Mouse (Mus musculus): ENCODE data around the gene Alas2. TPM values are rescaled to one million over a fixed set of nuclear protein-coding genes. Genes with fewer than 3 reads are reported as not detected.
A peak's percentile ranks its signal among the peaks of the same experiment; 100 is the strongest.

Alas2 gene
- 62.7 and 79.8 TPM in 2 replicates for polyA plus RNA-seq (2015; fragmentation: Nextera tagmentation; extraction: Ambion mirVana)

GRCm38 (mm10) chrX:150547239-150547638 lies at the start of gene Alas2:
TSS of gene Alas2 (plus strand) at chrX:150547375.
- Histone ChIP-seq H3K4me1 (ENCODE audit: control insufficient read depth, insufficient read depth, low read length) (no peaks in the 10 kb centered on the region), H3K36me3 (ENCODE audit: control insufficient read depth, insufficient read depth, low read length) (no peaks in the 10 kb centered on the region), H3K4me2 (ENCODE audit: low read depth, low read length) (no peak within 1 kb of the TSS), H3K9me3 (ENCODE audit: control insufficient read depth, low read length) (no peaks in the 10 kb centered on the region), H3K27me3 (replicated peaks; ENCODE audit: control insufficient read depth, insufficient read depth, low read length) (no peaks in the 10 kb centered on the region), H3K27ac (ENCODE audit: low read length) (no peak within 1 kb of the TSS), H3K9ac (ENCODE audit: low read depth, low read length) (no peak within 1 kb of the TSS), H3K4me3 (ENCODE audit: low read length) (no peak within 1 kb of the TSS)
- WGBS: 46% methylated on average over 5 of the region's 5 CpGs
- ATAC-seq: peak; percentile 63

GRCm38 (mm10) chrX:150508696-150509095 lies 38.5 kb upstream of the Alas2 start:
- no peak overlapping the region for H3K9ac ChIP-seq (ENCODE audit: low read depth, low read length)
- no peaks in the 10 kb centered on the region for H3K4me1 ChIP-seq (ENCODE audit: control insufficient read depth, insufficient read depth, low read length)
- H3K27me3 ChIP-seq (replicated peaks; ENCODE audit: control insufficient read depth, insufficient read depth, low read length): no peaks in the 10 kb centered on the region
- 76% methylated on average over 6 of the region's 6 CpGs for WGBS
- no peak overlapping the region for H3K4me2 ChIP-seq (ENCODE audit: low read depth, low read length)
- no peak overlapping the region for H3K4me3 ChIP-seq (ENCODE audit: low read length)
- H3K9me3 ChIP-seq (ENCODE audit: control insufficient read depth, low read length): no peaks in the 10 kb centered on the region
- no peak overlapping the region for H3K27ac ChIP-seq (ENCODE audit: low read length)
- no peak for ATAC-seq
- no peaks in the 10 kb centered on the region for H3K36me3 ChIP-seq (ENCODE audit: control insufficient read depth, insufficient read depth, low read length)

GRCm38 (mm10) chrX:150510631-150511030 lies 36.5 kb upstream of the Alas2 start:
- Histone ChIP-seq H3K27me3 (replicated peaks; ENCODE audit: control insufficient read depth, insufficient read depth, low read length) (no peaks in the 10 kb centered on the region), H3K4me2 (ENCODE audit: low read depth, low read length) (no peak overlapping the region), H3K27ac (ENCODE audit: low read length) (no peak overlapping the region), H3K9me3 (ENCODE audit: control insufficient read depth, low read length) (no peaks in the 10 kb centered on the region), H3K9ac (ENCODE audit: low read depth, low read length) (no peak overlapping the region), H3K4me3 (ENCODE audit: low read length) (no peak overlapping the region), H3K36me3 (ENCODE audit: control insufficient read depth, insufficient read depth, low read length) (no peaks in the 10 kb centered on the region), H3K4me1 (ENCODE audit: control insufficient read depth, insufficient read depth, low read length) (no peaks in the 10 kb centered on the region)
- ATAC-seq: no peak
- 61% methylated on average over 4 of the region's 4 CpGs for WGBS

- Histone ChIP-seq H3K4me2 (ENCODE audit: low read depth, low read length) (no peak overlapping the region), H3K9ac (ENCODE audit: low read depth, low read length) (no peak overlapping the region), H3K4me3 (ENCODE audit: low read length) (no peak overlapping the region), H3K4me1 (ENCODE audit: control insufficient read depth, insufficient read depth, low read length) (no peaks in the 10 kb centered on the region), H3K9me3 (ENCODE audit: control insufficient read depth, low read length) (no peaks in the 10 kb centered on the region), H3K27ac (ENCODE audit: low read length) (no peak overlapping the region), H3K36me3 (ENCODE audit: control insufficient read depth, insufficient read depth, low read length) (no peaks in the 10 kb centered on the region), H3K27me3 (replicated peaks; ENCODE audit: control insufficient read depth, insufficient read depth, low read length) (no peaks in the 10 kb centered on the region)
- 81% methylated on average over 6 of the region's 6 CpGs for WGBS
- no peak for ATAC-seq
Measured at GRCm38 (mm10) chrX:150511274-150511673, 35.9 kb upstream of the Alas2 start.

- H3K9me3 ChIP-seq (ENCODE audit: control insufficient read depth, low read length): no peaks in the 10 kb centered on the region
- H3K4me2 ChIP-seq (ENCODE audit: low read depth, low read length): no peak overlapping the region
- ATAC-seq: no peak
- no peaks in the 10 kb centered on the region for H3K4me1 ChIP-seq (ENCODE audit: control insufficient read depth, insufficient read depth, low read length)
- 92% methylated on average over 1 of the region's 1 CpGs for WGBS
- no peaks in the 10 kb centered on the region for H3K27me3 ChIP-seq (replicated peaks; ENCODE audit: control insufficient read depth, insufficient read depth, low read length)
- no peaks in the 10 kb centered on the region for H3K36me3 ChIP-seq (ENCODE audit: control insufficient read depth, insufficient read depth, low read length)
- H3K4me3 ChIP-seq (ENCODE audit: low read length): no peak overlapping the region
- H3K9ac ChIP-seq (ENCODE audit: low read depth, low read length): no peak overlapping the region
- H3K27ac ChIP-seq (ENCODE audit: low read length): no peak overlapping the region
Measured at GRCm38 (mm10) chrX:150514127-150514526, 33.0 kb upstream of the Alas2 start.

- no peaks in the 10 kb centered on the region for H3K27me3 ChIP-seq (replicated peaks; ENCODE audit: control insufficient read depth, insufficient read depth, low read length)
- H3K4me1 ChIP-seq (ENCODE audit: control insufficient read depth, insufficient read depth, low read length): no peaks in the 10 kb centered on the region
- no peak for ATAC-seq
- no peaks in the 10 kb centered on the region for H3K9me3 ChIP-seq (ENCODE audit: control insufficient read depth, low read length)
- no peak overlapping the region for H3K9ac ChIP-seq (ENCODE audit: low read depth, low read length)
- no peaks in the 10 kb centered on the region for H3K36me3 ChIP-seq (ENCODE audit: control insufficient read depth, insufficient read depth, low read length)
- H3K4me2 ChIP-seq (ENCODE audit: low read depth, low read length): no peak overlapping the region
- H3K4me3 ChIP-seq (ENCODE audit: low read length): no peak overlapping the region
- H3K27ac ChIP-seq (ENCODE audit: low read length): no peak overlapping the region
Measured at GRCm38 (mm10) chrX:150516015-150516414, 31.2 kb upstream of the Alas2 start.

GRCm38 (mm10) chrX:150516477-150516876 lies 30.7 kb upstream of the Alas2 start:
- 93% methylated on average over 1 of the region's 1 CpGs for WGBS
- no peak overlapping the region for H3K4me2 ChIP-seq (ENCODE audit: low read depth, low read length)
- no peaks in the 10 kb centered on the region for H3K36me3 ChIP-seq (ENCODE audit: control insufficient read depth, insufficient read depth, low read length)
- no peaks in the 10 kb centered on the region for H3K27me3 ChIP-seq (replicated peaks; ENCODE audit: control insufficient read depth, insufficient read depth, low read length)
- H3K9me3 ChIP-seq (ENCODE audit: control insufficient read depth, low read length): no peaks in the 10 kb centered on the region
- no peak overlapping the region for H3K27ac ChIP-seq (ENCODE audit: low read length)
- H3K4me1 ChIP-seq (ENCODE audit: control insufficient read depth, insufficient read depth, low read length): no peaks in the 10 kb centered on the region
- no peak for ATAC-seq
- H3K9ac ChIP-seq (ENCODE audit: low read depth, low read length): no peak overlapping the region
- no peak overlapping the region for H3K4me3 ChIP-seq (ENCODE audit: low read length)

- no peaks in the 10 kb centered on the region for H3K36me3 ChIP-seq (ENCODE audit: control insufficient read depth, insufficient read depth, low read length)
- no peak for ATAC-seq
- H3K4me1 ChIP-seq (ENCODE audit: control insufficient read depth, insufficient read depth, low read length): no peaks in the 10 kb centered on the region
- H3K9ac ChIP-seq (ENCODE audit: low read depth, low read length): no peak overlapping the region
- H3K4me3 ChIP-seq (ENCODE audit: low read length): no peak overlapping the region
- H3K27ac ChIP-seq (ENCODE audit: low read length): no peak overlapping the region
- no peaks in the 10 kb centered on the region for H3K27me3 ChIP-seq (replicated peaks; ENCODE audit: control insufficient read depth, insufficient read depth, low read length)
- no peaks in the 10 kb centered on the region for H3K9me3 ChIP-seq (ENCODE audit: control insufficient read depth, low read length)
- 88% methylated on average over 2 of the region's 2 CpGs for WGBS
- H3K4me2 ChIP-seq (ENCODE audit: low read depth, low read length): no peak overlapping the region
Measured at GRCm38 (mm10) chrX:150540111-150540510, 7.1 kb upstream of the Alas2 start.

GRCm38 (mm10) chrX:150541684-150542083 lies 5.5 kb upstream of the Alas2 start:
- no peak overlapping the region for H3K9ac ChIP-seq (ENCODE audit: low read depth, low read length)
- H3K4me1 ChIP-seq (ENCODE audit: control insufficient read depth, insufficient read depth, low read length): no peaks in the 10 kb centered on the region
- H3K36me3 ChIP-seq (ENCODE audit: control insufficient read depth, insufficient read depth, low read length): no peaks in the 10 kb centered on the region
- H3K9me3 ChIP-seq (ENCODE audit: control insufficient read depth, low read length): no peaks in the 10 kb centered on the region
- H3K27me3 ChIP-seq (replicated peaks; ENCODE audit: control insufficient read depth, insufficient read depth, low read length): no peaks in the 10 kb centered on the region
- H3K4me3 ChIP-seq (ENCODE audit: low read length): no peak overlapping the region
- no peak overlapping the region for H3K27ac ChIP-seq (ENCODE audit: low read length)
- ATAC-seq: no peak
- H3K4me2 ChIP-seq (ENCODE audit: low read depth, low read length): no peak overlapping the region

- Histone ChIP-seq H3K9me3 (ENCODE audit: control insufficient read depth, low read length) (no peaks in the 10 kb centered on the region), H3K27me3 (replicated peaks; ENCODE audit: control insufficient read depth, insufficient read depth, low read length) (no peaks in the 10 kb centered on the region), H3K36me3 (ENCODE audit: control insufficient read depth, insufficient read depth, low read length) (no peaks in the 10 kb centered on the region), H3K4me3 (ENCODE audit: low read length) (no peak overlapping the region), H3K4me2 (ENCODE audit: low read depth, low read length) (no peak overlapping the region), H3K27ac (ENCODE audit: low read length) (no peak overlapping the region), H3K4me1 (ENCODE audit: control insufficient read depth, insufficient read depth, low read length) (no peaks in the 10 kb centered on the region), H3K9ac (ENCODE audit: low read depth, low read length) (no peak overlapping the region)
- ATAC-seq: peak; percentile 78
- 79% methylated on average over 3 of the region's 3 CpGs for WGBS
Measured at GRCm38 (mm10) chrX:150549639-150550038, 2.5 kb downstream of the Alas2 start.
